Mouse (Mus musculus) intestine, postnatal 0 days (tissue): ENCODE data around the gene Cybrd1. TPM values are rescaled to one million over a fixed set of nuclear protein-coding genes. Genes with fewer than 3 reads are reported as not detected.
A peak's percentile ranks its signal among the peaks of the same experiment; 100 is the strongest.

Source experiments
- ATAC-seq: fragments of 200-750 bp; cut with Nextera tagmentation; 2 replicates; pipeline ENCODE4 v1.8.0; 2017; ENCODE audit warnings: mild to moderate bottlenecking, moderate TSS enrichment, moderate library complexity
- H3K27ac ChIP-seq: fragments of 300-500 bp; sonication (generic); 2 replicates; pipeline ENCODE4 v1.5.1; 2014; ENCODE audit warnings: mild to moderate bottlenecking, low read depth, low read length, moderate library complexity
- H3K27me3 ChIP-seq: fragments of 300-500 bp; sonication (generic); replicated peaks from 2 replicates; pipeline ENCODE4 v1.6.1; 2014; ENCODE audit warnings: low read length, mixed read lengths; ENCODE audit not compliant: control insufficient read depth, insufficient read depth
- H3K36me3 ChIP-seq: fragments of 300-500 bp; sonication (generic); 2 replicates; pipeline ENCODE4 v1.6.1; 2014; ENCODE audit warnings: mild to moderate bottlenecking, moderate library complexity; ENCODE audit not compliant: control insufficient read depth, insufficient read depth
- H3K4me1 ChIP-seq: fragments of 300-500 bp; sonication (generic); replicated peaks from 2 replicates; pipeline ENCODE4 v1.6.1; 2014; ENCODE audit warnings: antibody characterized with exemption, low read length, mixed read lengths; ENCODE audit not compliant: control insufficient read depth, insufficient read depth
- H3K4me2 ChIP-seq: fragments of 300-500 bp; sonication (generic); replicated peaks from 2 replicates; pipeline ENCODE4 v1.6.1; 2014; ENCODE audit warnings: low read depth, mild to moderate bottlenecking, moderate library complexity
- H3K4me3 ChIP-seq: fragments of 300-500 bp; sonication (generic); 2 replicates; pipeline ENCODE4 v1.5.1; 2014; ENCODE audit warnings: low read depth, low read length
- H3K9ac ChIP-seq: fragments of 300-500 bp; sonication (generic); 2 replicates; pipeline ENCODE4 v1.6.1; 2014; ENCODE audit warnings: mild to moderate bottlenecking, low read depth, low read length
- H3K9me3 ChIP-seq: fragments of 300-500 bp; sonication (generic); 2 replicates; pipeline ENCODE4 v1.6.1; 2016; ENCODE audit warnings: mixed run types; ENCODE audit not compliant: control insufficient read depth
- CTCF ChIP-seq: sonication (generic); IDR thresholded peaks from 2 replicates; pipeline ENCODE4 v1.5.1; 2016; ENCODE audit warnings: low read depth, mild to moderate bottlenecking, control low read depth, antibody characterized with exemption, moderate library complexity
- WGBS: fragments of 180-500 bp; shearing (Covaris S2); extraction: QIAGEN DNeasy Blood & Tissue Kit; methylation state at CpG from one replicate; pipeline ENCODE4 v1.1.7; 2014; 5-methylcytosine and 5-hydroxymethylcytosine counted together
- polyA plus RNA-seq: library from polyadenylated mRNA; unstranded; fragments of >200 nt; fragmentation: Nextera tagmentation; extraction: Ambion mirVana; gene quantifications from 2 replicates; pipeline ENCODE4 v1.2.1, GENCODE M21; 2015

Gene Cybrd1
- polyA plus RNA-seq, 1 experiment from 2014 or later: 7.7 TPM

DNA sequence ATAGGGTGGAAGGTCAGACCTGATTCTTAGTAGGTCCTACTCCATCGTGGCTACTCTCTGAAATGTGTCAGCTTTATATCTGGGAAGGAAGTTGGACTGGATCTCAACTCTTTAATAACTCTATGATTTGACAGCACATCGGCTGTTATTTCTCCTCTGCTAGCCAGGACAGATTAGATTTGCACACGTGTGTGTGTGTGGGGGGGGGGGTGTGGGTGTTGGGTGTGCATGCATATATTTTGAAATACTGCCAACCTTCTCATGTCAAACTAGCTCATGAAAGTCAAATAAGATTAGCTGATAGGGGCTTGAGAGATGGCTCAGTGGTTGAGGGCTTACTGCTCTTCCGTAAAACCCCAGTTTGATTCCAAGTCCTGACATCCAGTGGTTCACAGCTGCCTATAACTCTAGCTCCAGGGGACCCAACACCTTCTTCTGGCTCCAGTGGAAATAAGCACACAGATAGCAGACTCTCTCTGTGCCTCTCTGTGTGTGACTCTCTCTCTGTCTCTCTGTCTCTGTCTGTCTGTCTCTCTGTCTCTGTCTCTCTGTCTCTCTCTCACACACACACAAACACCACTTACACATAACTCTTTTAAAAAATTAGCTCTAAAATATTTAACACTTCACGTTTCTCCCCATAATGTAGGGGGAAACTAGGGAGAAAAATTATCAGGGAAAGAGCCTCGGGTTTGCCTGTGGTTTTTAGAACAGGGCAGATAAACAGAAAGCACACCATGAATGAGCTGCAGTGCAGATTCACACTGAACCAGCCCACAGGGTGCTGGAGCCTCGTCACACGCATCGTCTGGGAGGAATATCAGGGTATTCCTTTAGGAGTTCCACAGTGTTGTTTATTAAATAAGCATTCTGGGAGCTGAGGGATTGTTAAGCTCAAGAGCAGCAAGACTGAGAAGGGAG, 58.9 kb downstream of the Cybrd1 start:
- Histone ChIP-seq H3K27me3 (no peaks in the 10 kb centered on the region), H3K27ac (no peak overlapping the region), H3K36me3 (no peaks in the 10 kb centered on the region), H3K4me1 (no peaks in the 10 kb centered on the region), H3K9ac (no peak overlapping the region), H3K4me3 (no peak overlapping the region), H3K9me3 (no peaks in the 10 kb centered on the region), H3K4me2 (no peak overlapping the region)
- TF ChIP-seq CTCF: no peak
- ATAC-seq: no peak
- WGBS: 62% methylated on average over 9 of the region's 9 CpGs

- TF ChIP-seq CTCF: no peak
- H3K36me3 ChIP-seq: no peaks in the 10 kb centered on the region
- H3K27me3 ChIP-seq: no peaks in the 10 kb centered on the region
- H3K4me2 ChIP-seq: no peak overlapping the region
- H3K4me1 ChIP-seq: no peaks in the 10 kb centered on the region
- no peak overlapping the region for H3K4me3 ChIP-seq
- 52% methylated on average over 1 of the region's 1 CpGs for WGBS
- no peak for ATAC-seq
- no peak overlapping the region for H3K9ac ChIP-seq
- no peaks in the 10 kb centered on the region for H3K9me3 ChIP-seq
- no peak overlapping the region for H3K27ac ChIP-seq
Measured at GRCm38 (mm10) chr2:71177250-71177615, 59.5 kb downstream of the Cybrd1 start.

DNA sequence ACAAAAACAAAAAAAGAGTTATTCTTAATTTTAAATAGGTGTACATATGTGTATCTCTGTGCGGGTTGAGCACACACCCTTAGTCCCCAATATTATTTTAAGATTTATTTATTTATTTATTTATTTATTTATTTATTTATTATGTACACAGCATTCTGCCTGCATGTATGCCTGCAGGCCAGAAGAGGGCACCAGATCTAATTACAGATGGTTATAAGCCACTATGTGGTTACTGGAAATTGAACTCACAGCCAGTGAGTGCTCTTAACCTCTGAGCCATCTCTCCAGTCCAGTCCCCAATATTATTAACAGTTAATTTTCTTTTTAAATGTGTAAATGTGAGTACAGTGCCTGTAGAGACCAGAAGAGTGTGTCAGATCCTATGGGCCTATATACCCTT, 60.0 kb downstream of the Cybrd1 start:
- Histone ChIP-seq H3K4me2 (no peak overlapping the region), H3K4me1 (no peaks in the 10 kb centered on the region), H3K4me3 (no peak overlapping the region), H3K36me3 (no peaks in the 10 kb centered on the region), H3K27me3 (no peaks in the 10 kb centered on the region), H3K9me3 (no peaks in the 10 kb centered on the region), H3K9ac (no peak overlapping the region), H3K27ac (no peak overlapping the region)
- TF ChIP-seq CTCF: 0 out of 2 replicates have a peak, but pooled peaks have one; percentile 3
- 98% methylated on average over 1 of the region's 1 CpGs for WGBS
- no peak for ATAC-seq

GRCm38 (mm10) chr2:71179716-71180115, 62.0 kb downstream of the Cybrd1 start:
- ATAC-seq: no peak
- H3K4me3 ChIP-seq: no peak overlapping the region
- WGBS: 86% methylated on average over 10 of the region's 10 CpGs

DNA sequence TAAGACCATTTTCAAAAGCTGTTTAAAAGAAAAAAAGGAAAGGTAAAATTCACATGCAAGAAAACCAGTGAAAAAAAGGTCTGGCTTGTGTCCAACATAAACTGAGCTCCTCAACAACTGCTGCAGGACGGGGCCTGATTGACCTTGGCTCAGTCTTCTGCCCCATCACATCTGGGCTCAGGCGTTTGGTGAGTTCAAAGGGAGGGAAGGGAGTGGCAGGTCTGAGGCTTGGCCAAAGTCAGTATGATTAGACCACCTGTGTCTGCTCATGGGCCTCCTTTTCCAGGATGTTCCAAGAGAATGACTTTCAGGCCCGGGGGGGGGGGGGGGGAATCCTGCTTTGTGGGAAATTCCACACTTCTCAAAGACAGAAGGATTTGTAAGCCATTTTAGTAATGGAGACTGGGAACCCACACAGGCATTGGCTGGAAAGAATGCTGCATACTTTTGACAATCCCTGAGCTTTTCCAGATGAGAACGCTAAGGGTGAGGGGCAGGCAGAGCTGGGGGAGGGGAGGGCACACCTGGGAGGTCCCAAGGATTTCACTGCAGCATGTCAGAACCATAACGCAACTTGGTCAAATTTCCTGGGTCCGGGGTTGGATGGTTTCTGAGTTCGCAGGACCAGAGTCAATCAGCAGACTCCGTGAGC, 63.0 kb downstream of the Cybrd1 start:
- 37% methylated on average over 8 of the region's 8 CpGs for WGBS
- Histone ChIP-seq H3K9ac (no peak overlapping the region), H3K36me3 (no peaks in the 10 kb centered on the region), H3K4me1 (no peaks in the 10 kb centered on the region), H3K4me2 (no peak overlapping the region), H3K4me3 (no peak overlapping the region), H3K27ac (no peak overlapping the region), H3K27me3 (no peaks in the 10 kb centered on the region), H3K9me3 (no peaks in the 10 kb centered on the region)
- no peak for ATAC-seq
- TF ChIP-seq CTCF: no peak

More at GRCm38 (mm10) chr2:71179716-71180115, 62.0 kb downstream of the Cybrd1 start:
- Histone ChIP-seq H3K27ac (no peak overlapping the region), H3K36me3 (no peaks in the 10 kb centered on the region), H3K4me2 (no peak overlapping the region), H3K27me3 (no peaks in the 10 kb centered on the region), H3K9me3 (no peaks in the 10 kb centered on the region), H3K9ac (no peak overlapping the region), H3K4me1 (no peaks in the 10 kb centered on the region)
- TF ChIP-seq CTCF: no peak

GRCm38 (mm10) chr2:71187950-71188349, 70.2 kb downstream of the Cybrd1 start:
- ATAC-seq: no peak
- Histone ChIP-seq H3K9me3 (no peaks in the 10 kb centered on the region), H3K4me2 (no peak overlapping the region), H3K4me1 (no peaks in the 10 kb centered on the region), H3K9ac (no peak overlapping the region), H3K4me3 (no peak overlapping the region), H3K36me3 (no peaks in the 10 kb centered on the region), H3K27me3 (no peaks in the 10 kb centered on the region), H3K27ac (no peak overlapping the region)
- 69% methylated on average over 3 of the region's 3 CpGs for WGBS
- TF ChIP-seq CTCF: no peak
